Mouse (Mus musculus): ENCODE measurements around the gene Ybx1. TPM values are rescaled to one million over a fixed set of nuclear protein-coding genes. Genes with fewer than 3 reads are reported as not detected.
A peak's percentile ranks its signal among the peaks of the same experiment; 100 is the strongest.

Ybx1 gene
- polyA plus RNA-seq, 1 experiment = 1,534 TPM

DNA sequence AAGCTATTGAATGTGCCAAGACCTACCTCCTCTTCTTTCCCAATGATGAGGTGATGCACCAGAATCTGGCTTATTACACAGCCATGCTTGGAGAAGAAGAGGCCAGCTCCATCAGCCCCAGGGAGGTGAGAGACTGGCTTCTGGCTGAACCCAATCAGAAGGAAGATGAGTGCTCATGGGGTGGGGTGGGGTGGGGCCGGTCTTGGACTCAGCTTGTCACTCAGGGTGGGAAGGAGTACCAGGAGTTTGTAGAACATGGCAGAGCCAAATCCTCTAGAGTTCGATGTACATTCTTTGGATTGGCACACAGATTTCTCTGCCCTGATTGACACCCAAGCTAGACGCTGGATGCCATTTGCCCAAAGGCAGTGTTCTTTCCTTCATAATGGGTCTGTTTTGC, 55.7 kb downstream of the Ybx1 start:
- Histone ChIP-seq H3K9ac (ENCODE audit: low read depth, poor library complexity, severe bottlenecking) (no peak overlapping the region), H3K36me3 (ENCODE audit: control insufficient read depth, insufficient read depth, low read length, poor library complexity, severe bottlenecking) (no peaks in the 10 kb centered on the region), H3K9me3 (replicated peaks; ENCODE audit: control insufficient read depth, insufficient read depth, low read length, poor library complexity, severe bottlenecking) (no peaks in the 10 kb centered on the region), H3K4me3 (ENCODE audit: low read depth, low read length) (no peak overlapping the region), H3K27me3 (ENCODE audit: control insufficient read depth, insufficient read depth, low read length, poor library complexity, severe bottlenecking) (no peaks in the 10 kb centered on the region), H3K4me1 (ENCODE audit: control insufficient read depth, insufficient read depth, low read length) (no peaks in the 10 kb centered on the region), H3K27ac (ENCODE audit: insufficient read depth, low read length) (no peak overlapping the region; the same call in 1 of the 2 replicates)
- TF ChIP-seq POLR2A (IDR thresholded peaks at IDR 0.05; ENCODE audit: insufficient read depth, low read length) (no peak), EP300 (IDR thresholded peaks at IDR 0.05; ENCODE audit: insufficient read depth, low read depth, low read length) (no peak), CTCF (IDR thresholded peaks at IDR 0.05; ENCODE audit: low read depth, low read length) (no peak)

DNA sequence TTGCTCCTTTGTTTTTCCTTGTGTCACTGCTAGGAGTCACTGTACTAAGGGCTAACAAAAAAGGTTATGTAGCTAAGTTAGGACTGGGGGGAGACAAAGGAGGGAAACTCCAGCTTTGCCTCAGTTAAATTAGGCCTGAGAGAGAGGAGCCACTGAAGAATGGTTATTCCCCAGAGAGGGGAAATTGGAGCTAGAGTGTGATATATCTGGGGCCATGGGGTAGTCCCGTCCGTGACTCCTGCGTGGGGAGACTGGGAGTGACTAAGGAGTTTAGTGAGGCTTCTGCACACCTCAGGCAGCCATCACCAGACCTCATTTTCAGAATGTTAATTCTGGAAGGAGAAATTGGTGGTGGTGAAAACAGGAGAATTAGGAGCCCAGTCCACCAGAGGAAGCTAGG, 60.1 kb downstream of the Ybx1 start:
- Histone ChIP-seq H3K4me3 (ENCODE audit: low read depth, low read length) (no peak overlapping the region), H3K27ac (ENCODE audit: insufficient read depth, low read length) (no peak overlapping the region), H3K9me3 (replicated peaks; ENCODE audit: control insufficient read depth, insufficient read depth, low read length, poor library complexity, severe bottlenecking) (no peaks in the 10 kb centered on the region), H3K4me1 (ENCODE audit: control insufficient read depth, insufficient read depth, low read length) (no peaks in the 10 kb centered on the region), H3K36me3 (ENCODE audit: control insufficient read depth, insufficient read depth, low read length, poor library complexity, severe bottlenecking) (no peaks in the 10 kb centered on the region), H3K27me3 (ENCODE audit: control insufficient read depth, insufficient read depth, low read length, poor library complexity, severe bottlenecking) (no peaks in the 10 kb centered on the region), H3K9ac (ENCODE audit: low read depth, poor library complexity, severe bottlenecking) (no peak overlapping the region)
- TF ChIP-seq EP300 (IDR thresholded peaks at IDR 0.05; ENCODE audit: insufficient read depth, low read depth, low read length) = no peak
- TF ChIP-seq CTCF (IDR thresholded peaks at IDR 0.05; ENCODE audit: low read depth, low read length) = no peak
- no peak for TF ChIP-seq POLR2A (IDR thresholded peaks at IDR 0.05; ENCODE audit: insufficient read depth, low read length)

DNA sequence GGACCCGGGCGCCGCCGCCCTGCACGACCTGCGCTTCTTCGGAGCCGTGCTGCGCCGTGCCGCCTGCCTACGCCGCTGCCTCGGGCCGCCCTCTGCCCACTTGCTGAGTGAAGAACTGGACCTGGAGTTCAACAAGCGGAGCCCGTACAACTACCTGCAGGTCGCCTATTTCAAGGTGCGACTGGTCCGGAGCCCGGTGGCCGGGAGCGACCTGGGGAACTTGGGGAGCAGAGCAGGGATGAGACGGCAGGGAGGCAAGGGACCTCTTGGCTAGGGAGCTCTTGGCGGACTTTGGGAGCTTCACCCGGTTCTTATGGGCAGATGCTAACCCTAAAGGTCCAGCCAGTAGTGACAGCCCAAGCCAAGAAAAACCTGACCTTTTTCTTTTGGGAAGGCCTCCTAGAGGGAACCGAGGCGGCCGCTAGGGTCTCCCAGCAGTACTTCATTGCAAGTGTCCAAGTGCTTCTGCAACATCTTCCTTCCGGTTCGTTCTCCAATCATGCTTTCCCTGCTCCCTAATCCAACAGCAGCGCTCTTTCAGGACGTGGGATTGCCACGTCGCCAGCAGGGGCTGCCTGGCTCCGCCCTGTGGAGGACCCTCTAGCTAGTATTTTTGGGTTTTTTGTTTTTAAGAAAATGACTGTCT, 61.0 kb downstream of the Ybx1 start:
- H3K4me1 ChIP-seq (ENCODE audit: control insufficient read depth, insufficient read depth, low read length) = no peaks in the 10 kb centered on the region
- no peaks in the 10 kb centered on the region for H3K36me3 ChIP-seq (ENCODE audit: control insufficient read depth, insufficient read depth, low read length, poor library complexity, severe bottlenecking)
- H3K27me3 ChIP-seq (ENCODE audit: control insufficient read depth, insufficient read depth, low read length, poor library complexity, severe bottlenecking) = no peaks in the 10 kb centered on the region
- H3K27ac ChIP-seq (ENCODE audit: insufficient read depth, low read length) = no peak overlapping the region
- peak overlapping the region; percentile 65 for H3K9ac ChIP-seq (ENCODE audit: low read depth, poor library complexity, severe bottlenecking)
- no peak for TF ChIP-seq CTCF (IDR thresholded peaks at IDR 0.05; ENCODE audit: low read depth, low read length)
- TF ChIP-seq POLR2A (IDR thresholded peaks at IDR 0.05; ENCODE audit: insufficient read depth, low read length) = no peak
- TF ChIP-seq EP300 (IDR thresholded peaks at IDR 0.05; ENCODE audit: insufficient read depth, low read depth, low read length) = no peak
- no peaks in the 10 kb centered on the region for H3K9me3 ChIP-seq (replicated peaks; ENCODE audit: control insufficient read depth, insufficient read depth, low read length, poor library complexity, severe bottlenecking)
- peak overlapping the region; percentile 73 for H3K4me3 ChIP-seq (ENCODE audit: low read depth, low read length)

DNA sequence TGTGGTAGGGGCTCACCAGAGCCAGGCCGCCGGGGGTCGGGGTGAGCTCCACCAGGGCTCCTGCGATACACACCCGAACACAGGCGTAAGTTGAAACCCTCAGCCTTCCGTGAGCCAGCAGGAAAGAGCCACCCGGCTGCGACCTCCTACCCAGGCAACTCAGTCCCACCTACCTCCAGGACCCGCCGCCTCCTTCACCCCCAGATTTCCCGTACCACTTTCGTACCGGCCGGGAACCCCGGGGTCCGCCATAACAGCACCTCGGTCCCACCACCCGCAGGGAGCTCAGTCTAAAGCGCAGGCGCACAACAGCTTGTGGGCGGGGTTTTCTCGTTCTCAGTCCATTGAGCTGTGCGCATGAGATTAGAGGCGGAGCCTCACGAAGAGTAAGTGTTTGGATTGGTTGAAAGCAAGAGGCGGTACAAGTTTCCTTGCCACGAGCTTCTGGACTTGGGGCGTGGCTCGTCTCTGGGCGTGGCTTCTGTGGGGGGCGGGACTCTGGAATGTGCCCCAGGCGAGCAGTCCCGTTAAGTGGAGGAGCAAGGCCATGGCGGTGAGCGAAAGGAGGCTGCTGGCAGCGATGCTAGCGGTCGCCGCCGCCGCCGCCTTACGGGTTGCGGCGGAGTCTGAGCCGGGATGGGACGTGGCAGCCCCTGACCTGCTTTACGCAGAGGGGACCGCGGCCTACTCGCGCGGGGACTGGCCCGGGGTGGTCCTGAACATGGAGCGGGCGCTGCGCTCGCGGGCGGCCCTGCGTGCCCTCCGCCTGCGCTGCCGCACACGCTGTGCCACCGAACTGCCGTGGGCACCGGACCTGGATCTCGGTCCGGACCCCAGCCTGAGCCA, 61.8 kb downstream of the Ybx1 start, which contains the start of the genes AU022252 and P3h1:
Gene AU022252, minus strand, starts transcription at position 303 of the 846 bp plus-strand sequence.
Gene P3h1, plus strand, starts transcription at position 506 of the 846 bp plus-strand sequence.
- Histone ChIP-seq H3K36me3 (ENCODE audit: control insufficient read depth, insufficient read depth, low read length, poor library complexity, severe bottlenecking) (no peaks in the 10 kb centered on the region), H3K9ac (ENCODE audit: low read depth, poor library complexity, severe bottlenecking) (peak within 1 kb of the TSS; percentile 65), H3K4me3 (ENCODE audit: low read depth, low read length) (peak within 1 kb of the TSS; percentile 73), H3K9me3 (replicated peaks; ENCODE audit: control insufficient read depth, insufficient read depth, low read length, poor library complexity, severe bottlenecking) (no peaks in the 10 kb centered on the region), H3K27ac (ENCODE audit: insufficient read depth, low read length) (no peak within 1 kb of the TSS), H3K27me3 (ENCODE audit: control insufficient read depth, insufficient read depth, low read length, poor library complexity, severe bottlenecking) (no peaks in the 10 kb centered on the region), H3K4me1 (ENCODE audit: control insufficient read depth, insufficient read depth, low read length) (no peaks in the 10 kb centered on the region)
- TF ChIP-seq POLR2A (IDR thresholded peaks at IDR 0.05; ENCODE audit: insufficient read depth, low read length) (no peak), CTCF (IDR thresholded peaks at IDR 0.05; ENCODE audit: low read depth, low read length) (no peak), EP300 (IDR thresholded peaks at IDR 0.05; ENCODE audit: insufficient read depth, low read depth, low read length) (no peak)

Other genes starting within 250 kb of the Ybx1 start
- gene Slc2a1, start 185.9 kb downstream of the Ybx1 start, polyA plus RNA-seq (2011; ENCODE audit: insufficient read depth, insufficient read length, low read depth, missing spikeins) = 682 and 697 TPM in 2 replicates
- gene Zfp691, start 120.4 kb downstream of the Ybx1 start, polyA plus RNA-seq (2011; ENCODE audit: insufficient read depth, insufficient read length, low read depth, missing spikeins) = 12.3 and 14.8 TPM in 2 replicates
- gene Ermap, start 104.6 kb downstream of the Ybx1 start, polyA plus RNA-seq (2011; ENCODE audit: insufficient read depth, insufficient read length, low read depth, missing spikeins) = 0.37 and 0.52 TPM in 2 replicates
- gene Svbp, start 99.3 kb downstream of the Ybx1 start, polyA plus RNA-seq (2011; ENCODE audit: insufficient read depth, insufficient read length, low read depth, missing spikeins) = 34.2 and 39.1 TPM in 2 replicates
- 0.73 TPM in 1 of 2 replicates, not detected in the other for gene Tmem269, start 76.4 kb downstream of the Ybx1 start, polyA plus RNA-seq (2011; ENCODE audit: insufficient read depth, insufficient read length, low read depth, missing spikeins)
- 20.7 and 21.0 TPM in 2 replicates for gene AU022252, start 61.9 kb downstream of the Ybx1 start, polyA plus RNA-seq (2011; ENCODE audit: insufficient read depth, insufficient read length, low read depth, missing spikeins)
- gene P3h1, start 61.7 kb downstream of the Ybx1 start, polyA plus RNA-seq (2011; ENCODE audit: insufficient read depth, insufficient read length, low read depth, missing spikeins) = 25.8 and 30.0 TPM in 2 replicates
- 0.15 and 0.35 TPM in 2 replicates for gene Cldn19, start 39.2 kb downstream of the Ybx1 start, polyA plus RNA-seq (2011; ENCODE audit: insufficient read depth, insufficient read length, low read depth, missing spikeins)
- 135 and 148 TPM in 2 replicates for gene Ppih, start 25.9 kb upstream of the Ybx1 start, polyA plus RNA-seq (2011; ENCODE audit: insufficient read depth, insufficient read length, low read depth, missing spikeins)
- gene Ccdc30, start 120.9 kb upstream of the Ybx1 start, polyA plus RNA-seq (2011; ENCODE audit: insufficient read depth, insufficient read length, low read depth, missing spikeins) = 6.0 and 6.9 TPM in 2 replicates
- gene Ppcs, start 127.8 kb upstream of the Ybx1 start, polyA plus RNA-seq (2011; ENCODE audit: insufficient read depth, insufficient read length, low read depth, missing spikeins) = 13.3 and 15.5 TPM in 2 replicates
- 0.96 TPM in 1 of 2 replicates, not detected in the other for gene Zmynd12, start 128.2 kb upstream of the Ybx1 start, polyA plus RNA-seq (2011; ENCODE audit: insufficient read depth, insufficient read length, low read depth, missing spikeins)
- gene Rimkla, start 198.0 kb upstream of the Ybx1 start, polyA plus RNA-seq (2011; ENCODE audit: insufficient read depth, insufficient read length, low read depth, missing spikeins) = 3.3 and 5.5 TPM in 2 replicates
- 47.9 and 51.0 TPM in 2 replicates for gene Foxj3, start 242.4 kb upstream of the Ybx1 start, polyA plus RNA-seq (2011; ENCODE audit: insufficient read depth, insufficient read length, low read depth, missing spikeins)
- gene Frg2f1, start 244.9 kb upstream of the Ybx1 start, polyA plus RNA-seq (2011; ENCODE audit: insufficient read depth, insufficient read length, low read depth, missing spikeins) = 1.2 and 2.2 TPM in 2 replicates

All from ES-Bruce4 (cell line).